Mouse (Mus musculus) left cerebral cortex, adult 9 months (tissue): ENCODE measurements around the gene Ifng.
A peak's percentile ranks its signal among the peaks of the same experiment; 100 is the strongest.
"Not testable (repeated sequence)": the region's sequence is repeated elsewhere in the genome, so short reads cannot be mapped to it uniquely, and the experiment has no call there.

ENCODE experiments used
- DNase-seq, 2 experiments: peaks; one replicate each; pipeline ENCODE4 v3.0.0; 2022; ENCODE audit warnings: low spot score in 2 of 2

Ifng gene

GRCm38 (mm10) chr10:118440742-118441240, at the start of gene Ifng:
TSS of gene Ifng (plus strand) at chr10:118441046.
- no peak for DNase-seq

- no peak for DNase-seq
Measured at GRCm38 (mm10) chr10:118399917-118400316, 40.9 kb upstream of the Ifng start.

DNA sequence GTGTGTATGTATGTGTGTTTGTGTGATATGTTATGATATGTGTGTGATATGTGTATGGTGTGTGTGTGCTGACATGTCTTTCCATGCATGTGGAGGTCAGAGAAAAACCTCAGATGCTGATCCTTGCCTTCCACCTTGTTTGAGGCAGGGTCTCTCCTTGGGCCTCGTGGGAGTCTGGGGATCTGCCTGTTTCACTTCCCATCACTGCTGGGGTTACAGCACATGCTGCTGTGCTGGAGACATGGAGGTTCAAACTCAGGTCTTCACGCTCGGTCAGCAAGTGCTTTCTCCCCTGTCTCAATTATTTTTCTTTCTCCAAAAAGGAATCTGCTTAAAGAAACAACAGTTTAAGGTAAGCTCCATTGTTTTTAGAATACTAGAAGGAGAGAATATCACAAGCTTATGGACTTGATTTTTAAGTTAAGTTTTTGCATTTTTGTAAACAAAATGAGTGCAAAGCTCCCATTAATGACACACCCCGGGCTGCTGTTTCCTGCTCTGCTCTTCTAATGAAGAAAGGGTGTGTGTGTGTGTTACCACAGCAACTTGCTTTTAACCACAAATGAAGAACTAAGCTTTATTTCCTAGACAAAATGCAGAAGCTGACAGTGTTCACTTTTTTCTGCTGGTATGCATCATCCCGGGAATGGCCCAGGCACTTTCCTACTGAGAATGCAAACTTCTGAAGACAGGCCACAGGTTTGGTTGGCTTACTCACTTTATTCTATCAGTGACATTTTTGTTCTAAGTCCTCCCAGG, 34.2 kb upstream of the Ifng start:
- DNase-seq = no peak

- no peak for DNase-seq
Measured at GRCm38 (mm10) chr10:118411377-118411776, 29.5 kb upstream of the Ifng start.

DNA sequence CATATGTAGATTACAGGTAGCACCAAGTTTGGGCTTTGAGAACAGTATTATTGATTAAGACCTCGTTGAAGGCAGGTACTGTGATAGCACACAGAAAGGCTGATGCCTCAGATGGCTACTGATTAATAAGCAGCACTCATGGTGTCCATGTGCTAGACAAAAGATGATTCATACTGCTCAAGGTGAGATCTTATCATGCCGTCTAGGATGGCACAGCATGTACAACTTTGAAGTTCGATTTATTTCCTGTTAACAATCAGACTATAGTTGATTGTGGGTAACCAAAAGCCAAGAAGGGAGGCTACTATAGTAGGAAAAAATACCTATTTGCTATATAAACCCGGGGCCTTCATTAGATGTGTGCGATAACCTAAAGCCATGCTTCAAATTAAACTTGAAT, 28.1 kb upstream of the Ifng start:
- DNase-seq = no peak

GRCm38 (mm10) chr10:118419000-118419425, 21.8 kb upstream of the Ifng start:
- no peak for DNase-seq

DNA sequence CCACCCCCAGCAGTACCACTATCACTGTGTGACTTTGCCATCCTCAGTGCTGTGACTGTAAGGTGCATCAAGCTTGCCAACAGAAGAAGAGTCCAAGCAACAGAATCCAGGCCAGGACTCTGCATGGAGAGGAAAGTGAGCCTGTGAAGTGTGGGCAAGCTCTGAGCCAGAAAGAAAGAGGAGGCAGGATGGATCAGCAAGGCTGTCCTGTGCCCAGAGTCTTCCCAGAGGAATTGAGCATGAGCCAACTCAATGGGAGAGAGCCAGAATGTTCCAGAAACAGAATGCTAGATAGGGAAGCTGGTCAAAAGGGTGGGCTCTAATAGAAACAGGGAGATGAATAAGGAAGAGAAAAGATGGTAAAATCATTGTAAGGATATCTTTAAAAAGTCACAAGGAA, 19.9 kb upstream of the Ifng start:
- DNase-seq = no peak

GRCm38 (mm10) chr10:118435501-118435900, 5.3 kb upstream of the Ifng start:
- no peak for DNase-seq

GRCm38 (mm10) chr10:118441898-118442297, 1.1 kb downstream of the Ifng start:
- DNase-seq = peak in 1 of 2 experiments; percentile 16

- DNase-seq = no peak
Measured at GRCm38 (mm10) chr10:118442999-118443398, 2.2 kb downstream of the Ifng start.

DNA sequence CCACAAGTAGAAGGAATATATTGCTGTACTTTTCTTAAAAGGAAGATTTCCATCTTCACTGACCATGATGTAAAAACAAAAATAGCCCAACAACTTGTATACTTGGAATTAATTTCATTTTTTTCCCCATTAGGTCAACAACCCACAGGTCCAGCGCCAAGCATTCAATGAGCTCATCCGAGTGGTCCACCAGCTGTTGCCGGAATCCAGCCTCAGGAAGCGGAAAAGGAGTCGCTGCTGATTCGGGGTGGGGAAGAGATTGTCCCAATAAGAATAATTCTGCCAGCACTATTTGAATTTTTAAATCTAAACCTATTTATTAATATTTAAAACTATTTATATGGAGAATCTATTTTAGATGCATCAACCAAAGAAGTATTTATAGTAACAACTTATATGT, 4.2 kb downstream of the Ifng start:
- DNase-seq = no peak

DNA sequence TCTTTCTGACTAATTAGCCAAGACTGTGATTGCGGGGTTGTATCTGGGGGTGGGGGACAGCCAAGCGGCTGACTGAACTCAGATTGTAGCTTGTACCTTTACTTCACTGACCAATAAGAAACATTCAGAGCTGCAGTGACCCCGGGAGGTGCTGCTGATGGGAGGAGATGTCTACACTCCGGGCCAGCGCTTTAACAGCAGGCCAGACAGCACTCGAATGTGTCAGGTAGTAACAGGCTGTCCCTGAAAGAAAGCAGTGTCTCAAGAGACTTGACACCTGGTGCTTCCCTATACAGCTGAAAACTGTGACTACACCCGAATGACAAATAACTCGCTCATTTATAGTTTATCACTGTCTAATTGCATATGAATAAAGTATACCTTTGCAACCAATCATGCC, 4.7 kb downstream of the Ifng start:
- DNase-seq = no peak

DNA sequence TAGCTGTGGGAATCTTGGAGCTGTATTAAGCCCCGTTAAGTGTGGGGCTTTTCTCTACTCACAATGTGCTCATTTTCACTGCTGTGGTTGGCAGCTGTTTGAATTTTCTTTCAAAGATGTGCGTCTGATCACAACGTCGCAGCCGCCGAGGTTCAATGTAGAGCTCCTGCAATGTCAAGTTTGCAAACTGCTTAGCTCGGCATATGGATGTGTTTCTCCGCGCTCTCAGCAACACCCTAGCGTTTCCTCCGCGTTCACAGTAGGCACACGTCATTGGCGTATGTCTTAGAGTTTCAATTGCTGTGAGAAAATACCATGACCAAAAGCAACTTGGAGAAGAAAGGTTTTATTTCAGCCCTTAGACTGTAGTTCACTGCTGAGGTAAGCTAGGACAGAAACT, 5.1 kb downstream of the Ifng start:
- DNase-seq = no peak

DNA sequence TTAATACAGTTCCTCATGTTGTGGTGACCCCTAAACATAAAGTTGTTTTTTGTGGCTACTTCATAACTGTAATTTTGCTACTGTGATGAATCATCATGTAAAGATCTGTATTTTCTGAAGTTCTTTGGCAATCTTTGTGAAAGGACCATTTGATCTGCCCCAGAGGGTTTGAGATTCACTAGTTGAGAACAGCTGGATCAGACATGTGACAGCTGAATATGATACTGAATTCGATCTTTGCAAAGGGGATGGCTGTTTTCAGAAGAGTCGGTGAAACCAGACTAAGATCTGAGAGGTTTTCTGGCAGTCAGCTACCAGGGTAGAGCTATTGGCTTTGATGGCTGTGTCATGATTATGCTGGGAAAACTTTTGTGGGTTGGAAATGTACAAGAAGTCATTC, 10.9 kb downstream of the Ifng start:
- no peak for DNase-seq

- DNase-seq = no peak
Measured at GRCm38 (mm10) chr10:118458729-118459128, 17.9 kb downstream of the Ifng start.

GRCm38 (mm10) chr10:118461126-118461767, 20.4 kb downstream of the Ifng start:
- no peak for DNase-seq

- DNase-seq = no peak
Measured at GRCm38 (mm10) chr10:118466481-118466880, 25.6 kb downstream of the Ifng start.

- no peak for DNase-seq
Measured at GRCm38 (mm10) chr10:118469047-118469446, 28.2 kb downstream of the Ifng start.

DNA sequence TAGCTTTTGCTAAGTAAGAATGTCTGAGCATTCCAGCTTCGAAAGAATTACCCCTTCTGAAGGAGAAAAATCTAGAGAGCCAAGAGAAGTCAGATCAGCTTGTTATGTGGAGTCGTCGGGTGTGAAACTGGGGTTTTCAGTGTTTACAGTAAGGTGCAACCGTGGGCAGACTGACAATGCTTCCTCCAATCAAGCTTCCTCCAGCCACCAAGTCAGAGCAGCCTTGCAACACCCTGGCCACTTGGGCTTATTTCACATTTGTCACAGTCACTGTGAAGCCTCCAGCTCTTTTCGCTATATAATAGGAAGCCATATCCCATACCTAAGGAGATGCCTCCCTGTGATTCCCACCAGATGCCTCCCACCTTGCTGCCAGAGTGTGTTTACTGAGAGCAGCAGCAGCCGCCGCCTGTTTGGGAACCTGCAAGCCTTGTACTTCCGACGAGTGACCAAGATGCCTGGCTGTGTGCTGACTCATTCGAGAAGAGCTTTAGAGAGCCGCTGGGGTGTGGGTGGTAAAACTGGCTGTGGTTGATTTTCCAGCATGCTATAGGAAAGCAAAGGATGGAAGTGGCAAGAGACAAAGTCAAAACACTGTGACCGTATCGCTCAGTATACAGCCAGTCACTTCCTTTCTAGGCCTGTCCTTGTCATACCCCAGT, 29.6 kb downstream of the Ifng start:
- peak; percentile 26 to 76 for DNase-seq

- DNase-seq = not testable (repeated sequence)
Measured at GRCm38 (mm10) chr10:118472846-118473245, 32.0 kb downstream of the Ifng start.

DNA sequence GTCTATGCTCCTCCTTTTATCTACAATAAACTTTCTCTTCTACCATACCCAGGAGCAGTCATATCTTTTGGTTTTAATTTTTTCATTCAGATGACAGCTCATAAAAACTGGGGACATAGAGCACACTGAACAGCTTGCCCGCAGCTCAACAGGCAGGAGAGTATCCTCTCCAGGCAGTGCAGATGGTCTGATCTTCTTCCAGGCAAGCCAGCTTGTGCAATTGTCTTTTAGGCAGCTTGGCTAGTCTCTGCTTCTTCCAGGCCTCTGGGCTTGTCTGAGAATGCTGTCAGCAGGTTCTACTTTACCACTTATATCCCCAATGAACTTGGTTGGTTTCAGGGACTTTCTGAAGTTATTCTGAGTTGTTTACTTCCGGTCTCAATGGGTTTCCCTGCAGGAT, 35.9 kb downstream of the Ifng start:
- peak in 1 of 2 experiments; percentile 30 for DNase-seq

GRCm38 (mm10) chr10:118477297-118477696, 36.5 kb downstream of the Ifng start:
- no peak for DNase-seq

DNA sequence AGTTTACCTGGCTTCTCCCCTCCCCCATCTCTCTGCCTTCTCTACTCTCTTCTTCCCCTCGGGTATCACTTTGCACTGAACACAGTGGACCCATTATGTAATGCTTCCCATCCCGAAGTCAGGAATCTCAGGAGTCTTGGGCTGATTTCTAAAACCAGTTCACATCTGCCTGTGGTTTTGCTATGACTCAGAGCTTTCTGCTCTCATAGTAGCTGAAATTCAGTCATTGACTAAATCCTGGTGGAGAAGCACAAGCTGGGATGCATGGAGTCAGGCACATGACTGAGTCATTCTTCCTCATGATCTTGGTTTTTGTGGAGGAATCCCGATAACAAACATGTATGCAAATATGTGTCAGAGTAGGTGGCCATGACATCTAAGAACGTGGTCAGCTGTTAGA, 38.4 kb downstream of the Ifng start:
- peak; percentile 15 to 20 for DNase-seq
